Mouse (Mus musculus) small intestine, adult 2 months (tissue): ENCODE data around the gene 4930578G10Rik. TPM values are rescaled to one million over a fixed set of nuclear protein-coding genes. Genes with fewer than 3 reads are reported as not detected.
"Not testable (repeated sequence)": the region's sequence is repeated elsewhere in the genome, so short reads cannot be mapped to it uniquely, and the experiment has no call there.

Experiments
- H3K27ac ChIP-seq: fragments of 200-500 bp; 2 replicates; pipeline ENCODE4 v1.5.1; 2012; ENCODE audit warnings: low read depth, low read length, control low read depth, inconsistent platforms; ENCODE audit not compliant: insufficient read depth
- H3K27me3 ChIP-seq: fragments of 200-500 bp; 2 replicates; pipeline ENCODE4 v1.6.1; 2012; ENCODE audit warnings: mild to moderate bottlenecking, moderate library complexity, low read length, inconsistent platforms; ENCODE audit not compliant: control insufficient read depth, insufficient read depth
- H3K36me3 ChIP-seq: fragments of 200-500 bp; 2 replicates; pipeline ENCODE4 v1.6.1; 2012; ENCODE audit warnings: mild to moderate bottlenecking, low read length, control low read depth, inconsistent platforms; ENCODE audit not compliant: control insufficient read depth, insufficient read depth
- H3K4me1 ChIP-seq: fragments of 200-500 bp; 2 replicates; pipeline ENCODE4 v1.6.1; 2012; ENCODE audit warnings: low read length, inconsistent platforms, mixed read lengths; ENCODE audit not compliant: control insufficient read depth, insufficient read depth, insufficient read length
- H3K4me3 ChIP-seq: fragments of 200-500 bp; 2 replicates; pipeline ENCODE4 v1.5.1; 2012; ENCODE audit warnings: low read depth, mild to moderate bottlenecking, control low read depth, inconsistent platforms, low read length, moderate library complexity
- CTCF ChIP-seq: fragments of 200-500 bp; IDR thresholded peaks from 2 replicates; pipeline ENCODE4 v1.5.1; 2012; ENCODE audit warnings: low read depth, mild to moderate bottlenecking, control low read depth, inconsistent platforms, low read length, moderate library complexity, mixed read lengths; ENCODE audit not compliant: insufficient replicate concordance, insufficient read length; ENCODE audit errors: extremely low read depth
- POLR2A ChIP-seq: fragments of 200-500 bp; IDR thresholded peaks from 2 replicates; pipeline ENCODE4 v1.6.1; 2012; ENCODE audit warnings: low read depth, mild to moderate bottlenecking, control low read depth, inconsistent platforms, low read length, moderate library complexity
- WGBS: fragments of 180-500 bp; shearing (Covaris S2); methylation state at CpG from one replicate; pipeline ENCODE4 v1.1.7; 2018; 5-methylcytosine and 5-hydroxymethylcytosine counted together
- polyA plus RNA-seq: library from polyadenylated mRNA; depleted of rRNA; stranded (reverse); fragments of >200 nt; gene quantifications from 2 replicates; pipeline ENCODE4 v1.2.3, GENCODE M21; 2012; rRNA removed

Gene 4930578G10Rik
- not detected in 2 replicates for polyA plus RNA-seq

- H3K27ac ChIP-seq, H3K4me3 ChIP-seq, H3K4me1 ChIP-seq, H3K36me3 ChIP-seq, H3K27me3 ChIP-seq: not testable (repeated sequence)
- no CpG with 5 or more reads among the region's 13 CpGs for WGBS
Measured at GRCm38 (mm10) chr4:42735245-42735644, at the start of gene 4930578G10Rik. 4930578G10Rik (plus strand) TSS chr4:42735545.

GRCm38 (mm10) chr4:42756477-42756876 is 21.1 kb downstream of the 4930578G10Rik start, which contains the start of gene Ccl19:
Ccl19 (minus strand) TSS chr4:42756577.
- not testable (repeated sequence) for H3K36me3 ChIP-seq, H3K27me3 ChIP-seq, H3K4me1 ChIP-seq, H3K27ac ChIP-seq, H3K4me3 ChIP-seq
- WGBS = no CpG with 5 or more reads among the region's 6 CpGs

- H3K4me3 ChIP-seq, H3K27me3 ChIP-seq, H3K27ac ChIP-seq, H3K4me1 ChIP-seq, H3K36me3 ChIP-seq: not testable (repeated sequence)
- WGBS = no CpG with 5 or more reads among the region's 5 CpGs
Measured at GRCm38 (mm10) chr4:42773893-42774292, 38.5 kb downstream of the 4930578G10Rik start, which contains the start of gene Ccl21a. Ccl21a (minus strand) TSS chr4:42773993.

- not testable (repeated sequence) for H3K4me1 ChIP-seq, H3K4me3 ChIP-seq, H3K36me3 ChIP-seq, H3K27me3 ChIP-seq, H3K27ac ChIP-seq
- WGBS = 87% methylated on average over 1 of the region's 1 CpGs
Measured at GRCm38 (mm10) chr4:42853788-42854187, 118.4 kb downstream of the 4930578G10Rik start, which contains the start of gene Fam205a1. Fam205a1 (minus strand) TSS chr4:42853888.

- not testable (repeated sequence) for H3K36me3 ChIP-seq, H3K4me1 ChIP-seq, H3K27ac ChIP-seq, H3K4me3 ChIP-seq, H3K27me3 ChIP-seq
- 77% methylated on average over 1 of the region's 1 CpGs for WGBS
Measured at GRCm38 (mm10) chr4:42856671-42857070, 121.3 kb downstream of the 4930578G10Rik start, which contains the start of gene Gm12394. Gm12394 (minus strand) TSS chr4:42856771.

GRCm38 (mm10) chr4:42860483-42860882 is 125.1 kb downstream of the 4930578G10Rik start:
- WGBS = 73% methylated on average over 9 of the region's 9 CpGs
- not testable (repeated sequence) for H3K4me3 ChIP-seq, H3K4me1 ChIP-seq, H3K36me3 ChIP-seq, H3K27ac ChIP-seq, H3K27me3 ChIP-seq

- not testable (repeated sequence) for H3K27ac ChIP-seq, H3K27me3 ChIP-seq, H3K36me3 ChIP-seq, H3K4me3 ChIP-seq, H3K4me1 ChIP-seq
- WGBS = 82% methylated on average over 4 of the region's 5 CpGs
Measured at GRCm38 (mm10) chr4:42863487-42863886, 128.1 kb downstream of the 4930578G10Rik start.

GRCm38 (mm10) chr4:42867390-42867789 is 132.0 kb downstream of the 4930578G10Rik start:
- WGBS = 26% methylated on average over 3 of the region's 3 CpGs
- Histone ChIP-seq H3K4me3 (no peak overlapping the region), H3K27me3 (no peaks in the 10 kb centered on the region), H3K36me3 (no peaks in the 10 kb centered on the region), H3K27ac (no peak overlapping the region), H3K4me1 (no peaks in the 10 kb centered on the region)
- TF ChIP-seq POLR2A (no peak), CTCF (no peak)

GRCm38 (mm10) chr4:42868193-42868592 is 132.8 kb downstream of the 4930578G10Rik start:
- Histone ChIP-seq H3K27me3 (no peaks in the 10 kb centered on the region), H3K4me1 (no peaks in the 10 kb centered on the region), H3K27ac (no peak overlapping the region), H3K4me3 (no peak overlapping the region), H3K36me3 (no peaks in the 10 kb centered on the region)
- WGBS = 85% methylated on average over 5 of the region's 5 CpGs
- no peak for TF ChIP-seq POLR2A
- no peak for TF ChIP-seq CTCF
